Mouse (Mus musculus): ENCODE results near the gene Zfp184.

- no peak for TF ChIP-seq GATA1 (IDR thresholded peaks at IDR 0.05; ENCODE audit: borderline replicate concordance, low read length)
- no peak for TF ChIP-seq FLI1 (IDR thresholded peaks at IDR 0.05; ENCODE audit: low read length)
These were observed 41.4 kb upstream of the Zfp184 start for GRCm38 (mm10) chr13:21903500-21903899.
